24 mouse cellular contexts compared by ENCODE assay signal in genomic region chr6:91191465-91191864, GRCm38 (mm10). TPM values are rescaled to one million over a fixed set of nuclear protein-coding genes. Genes with fewer than 3 reads are reported as not detected.
"Had no signal": no experiment of that assay in that cellular context is flagged by ENCODE, and none has a peak within 500 bp of the region (broad histone marks: within the 10 kb centered on the region; RNA-seq: fewer than 3 reads in every experiment).

No protein-coding gene starts in this region.

- H3K27me3 ChIP-seq: kidney, embryonic 15.5 days; limb, embryonic 13.5 days; liver, embryonic 15.5 days; neural tube, embryonic 13.5 days had no signal

- H3K4me1 ChIP-seq: kidney, embryonic 15.5 days; neural tube, embryonic 13.5 days had no signal

- H3K9me3 ChIP-seq: kidney, embryonic 15.5 days; limb, embryonic 13.5 days; liver, embryonic 12.5 days; liver, embryonic 15.5 days; neural tube, embryonic 13.5 days had no signal

- H3K9ac ChIP-seq: kidney, embryonic 15.5 days; limb, embryonic 13.5 days; liver, embryonic 12.5 days; liver, embryonic 15.5 days; neural tube, embryonic 13.5 days had no signal

- H3K36me3 ChIP-seq: kidney, embryonic 15.5 days; limb, embryonic 13.5 days; liver, embryonic 12.5 days; liver, embryonic 15.5 days; neural tube, embryonic 13.5 days had no signal

- DNase-seq: kidney, adult 11 months; kidney, adult 8-10 months; kidney, postnatal 14 days; kidney, postnatal 4 days; left cerebral cortex, postnatal 4 days; liver; lung, adult 18-20 months; lung, postnatal 14 days; midbrain, embryonic 14.5 days; right cerebral cortex, adult 18-20 months; right cerebral cortex, postnatal 14 days; right cerebral cortex, postnatal 4 days; thymus, adult 2 months; thymus, postnatal 14 days; thymus, postnatal 4 days had no signal

- H3K4me3 ChIP-seq: kidney, embryonic 15.5 days; limb, embryonic 13.5 days; liver, embryonic 12.5 days; liver, embryonic 15.5 days; neural tube, embryonic 13.5 days had no signal

- H3K27ac ChIP-seq: kidney, embryonic 15.5 days; limb, embryonic 13.5 days; liver, embryonic 12.5 days; liver, embryonic 15.5 days; macrophage; neural tube, embryonic 13.5 days; stomach, postnatal 0 days had no signal

- ATAC-seq: liver, embryonic 12.5 days had no signal

- H3K4me2 ChIP-seq: kidney, embryonic 15.5 days; limb, embryonic 13.5 days; liver, embryonic 12.5 days; liver, embryonic 15.5 days; neural tube, embryonic 13.5 days had no signal

RNA-seq across cellular contexts. Expression of gene Fbln2, which starts 20.8 kb away (rescaled TPM):
- total RNA-seq: megakaryocyte, adult 5-6 weeks; neutrophil, adult 5-6 weeks had no signal
